Mouse (Mus musculus) hindbrain, embryonic 15.5 days (tissue): ENCODE results near the gene Rgmb. TPM values are rescaled to one million over a fixed set of nuclear protein-coding genes. Genes with fewer than 3 reads are reported as not detected.

Source experiments
- ATAC-seq: fragments of 200-750 bp; cut with Nextera tagmentation; 2 replicates; pipeline ENCODE4 v1.8.0; 2017; ENCODE audit warnings: low read depth, moderate number of reproducible peaks, moderate TSS enrichment; ENCODE audit not compliant: low FRiP score
- H3K27ac ChIP-seq: fragments of 300-500 bp; sonication (generic); replicated peaks from 2 replicates; pipeline ENCODE4 v1.5.1; 2015; ENCODE audit warnings: mild to moderate bottlenecking, inconsistent platforms
- H3K27me3 ChIP-seq: fragments of 300-500 bp; sonication (generic); 2 replicates; pipeline ENCODE4 v1.6.1; 2015; ENCODE audit warnings: control low read depth, inconsistent platforms
- H3K36me3 ChIP-seq: fragments of 300-500 bp; sonication (generic); 2 replicates; pipeline ENCODE4 v1.6.1; 2015; ENCODE audit warnings: control low read depth, inconsistent platforms
- H3K4me1 ChIP-seq: fragments of 300-500 bp; sonication (generic); replicated peaks from 2 replicates; pipeline ENCODE4 v1.6.1; 2015; ENCODE audit warnings: control low read depth, inconsistent platforms
- H3K4me2 ChIP-seq: fragments of 300-500 bp; sonication (generic); 2 replicates; pipeline ENCODE4 v1.6.1; 2015; ENCODE audit warnings: moderate library complexity, mild to moderate bottlenecking, inconsistent platforms
- H3K4me3 ChIP-seq: fragments of 300-500 bp; sonication (generic); 2 replicates; pipeline ENCODE4 v1.5.1; 2015; ENCODE audit warnings: mild to moderate bottlenecking, inconsistent platforms
- H3K9ac ChIP-seq: fragments of 300-500 bp; sonication (generic); 2 replicates; pipeline ENCODE4 v1.6.1; 2015; ENCODE audit warnings: inconsistent platforms
- H3K9me3 ChIP-seq: fragments of 300-500 bp; sonication (generic); 2 replicates; pipeline ENCODE4 v1.6.1; 2016; ENCODE audit warnings: control low read depth, inconsistent platforms
- WGBS: fragments of 180-500 bp; shearing (Covaris S2); methylation state at CpG from one replicate; pipeline ENCODE4 v1.1.7; 2015; 5-methylcytosine and 5-hydroxymethylcytosine counted together
- polyA plus RNA-seq: library from polyadenylated mRNA; unstranded; fragments of >200 nt; fragmentation: Nextera tagmentation; extraction: Ambion mirVana; gene quantifications from 2 replicates; pipeline ENCODE4 v1.2.1, GENCODE M21; 2015

The Rgmb gene
- polyA plus RNA-seq, 1 experiment from 2014 or later, result 79.3 TPM

DNA sequence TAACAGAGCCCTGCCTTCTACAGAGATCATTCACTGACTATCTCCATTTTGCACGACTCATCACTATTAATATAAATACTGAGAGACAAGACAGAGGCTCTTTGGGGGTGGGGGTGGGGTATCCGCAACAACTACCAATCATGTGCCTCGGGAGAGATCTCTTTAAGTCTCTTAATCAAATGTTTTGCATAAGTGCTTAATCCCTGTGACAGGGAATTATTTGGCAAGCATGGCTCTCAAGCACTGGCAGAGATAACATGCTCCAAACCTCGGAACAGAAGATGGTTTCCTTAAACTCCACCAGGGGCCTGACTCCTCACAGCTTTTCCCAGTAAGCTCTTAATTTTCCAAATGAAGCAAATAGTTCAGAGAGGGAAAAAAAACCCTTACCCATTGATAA lies 22.8 kb downstream of the Rgmb start:
- WGBS, result 38% methylated on average over 4 of the region's 4 CpGs
- Histone ChIP-seq H3K4me2 (no peak overlapping the region), H3K4me3 (no peak overlapping the region), H3K36me3 (peaks cover 16% of the 10 kb centered on the region), H3K27ac (no peak overlapping the region), H3K9me3 (no peaks in the 10 kb centered on the region), H3K27me3 (no peaks in the 10 kb centered on the region), H3K9ac (no peak overlapping the region), H3K4me1 (peaks cover 48% of the 10 kb centered on the region)
- no peak for ATAC-seq

DNA sequence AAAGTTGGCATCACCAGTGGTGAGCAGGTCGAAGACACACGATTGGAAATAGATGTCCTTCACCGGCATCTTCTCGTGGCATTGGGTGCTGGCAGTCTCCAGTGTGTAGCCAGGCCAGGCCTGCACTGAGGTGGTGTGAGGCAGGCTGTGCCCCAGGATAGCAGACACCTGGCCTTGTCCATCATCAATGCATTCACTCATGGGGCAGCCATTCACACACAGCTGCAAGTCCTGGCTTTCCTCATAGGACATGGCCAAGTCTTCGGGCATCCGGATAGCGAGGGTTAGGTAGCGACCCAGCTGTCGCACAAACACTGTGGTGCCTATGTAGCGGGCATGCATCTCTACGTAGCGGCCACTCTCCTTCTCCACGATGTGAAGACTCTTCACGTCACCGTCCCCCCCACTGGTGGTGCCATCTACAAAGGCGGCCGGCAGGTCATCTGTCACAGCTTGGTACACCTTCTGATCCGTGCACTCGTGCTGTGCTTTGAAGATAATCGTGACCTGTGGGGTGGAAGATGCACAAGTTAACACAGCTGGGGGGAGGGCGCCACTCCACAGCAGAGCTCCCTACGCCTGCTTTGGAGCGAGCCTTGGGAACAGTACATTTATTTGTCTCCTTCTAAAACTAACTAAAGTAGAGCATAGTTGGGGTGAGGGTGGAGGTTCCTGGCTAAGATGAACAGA lies 23.4 kb downstream of the Rgmb start:
- Histone ChIP-seq H3K9ac (no peak overlapping the region), H3K9me3 (no peaks in the 10 kb centered on the region), H3K4me1 (peaks cover 42% of the 10 kb centered on the region), H3K4me2 (no peak overlapping the region), H3K36me3 (peaks cover 16% of the 10 kb centered on the region), H3K27ac (no peak overlapping the region), H3K4me3 (no peak overlapping the region), H3K27me3 (no peaks in the 10 kb centered on the region)
- ATAC-seq, result peak; percentile 35; the same call in 1 of the 2 replicates
- 84% methylated on average over 23 of the region's 23 CpGs for WGBS

DNA sequence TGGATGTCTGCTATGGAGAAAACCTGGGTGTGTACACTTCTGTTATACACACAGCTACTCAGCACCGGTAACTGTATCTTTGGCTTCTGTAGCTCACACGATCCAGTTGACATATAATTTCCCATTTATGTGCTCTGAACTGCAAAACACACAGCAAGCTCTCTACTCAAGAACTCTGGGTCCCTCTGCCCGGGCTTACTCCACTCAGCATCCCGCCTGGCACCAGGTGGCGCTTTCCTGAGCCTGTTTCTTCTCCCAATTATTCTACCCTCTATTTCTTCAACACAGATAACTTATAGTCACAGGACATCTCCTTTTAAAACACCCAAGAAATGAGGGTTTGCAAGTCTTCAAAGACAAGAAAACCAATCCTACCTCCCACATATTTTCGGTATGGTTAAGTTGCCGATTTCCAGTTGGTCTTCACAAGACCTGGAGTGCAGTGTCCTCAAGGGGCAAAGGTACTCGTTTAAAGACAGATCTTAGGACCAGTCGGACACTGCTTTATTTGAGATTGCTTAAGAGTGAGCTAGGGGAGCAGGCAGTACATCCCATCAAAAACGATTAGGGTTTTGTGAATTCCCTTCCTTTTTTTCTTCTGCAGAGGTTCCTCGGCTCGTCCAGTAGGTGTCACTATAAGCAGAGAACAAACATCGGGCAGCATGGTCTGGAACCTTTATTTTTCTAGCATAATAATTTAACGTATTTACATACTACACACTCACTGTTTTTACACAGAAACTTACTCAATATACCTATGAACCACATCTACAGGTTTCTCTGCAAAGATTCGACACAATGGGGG lies 26.6 kb downstream of the Rgmb start:
- Histone ChIP-seq H3K27me3 (no peaks in the 10 kb centered on the region), H3K27ac (no peak overlapping the region), H3K36me3 (peaks cover 16% of the 10 kb centered on the region), H3K4me1 (peaks cover 17% of the 10 kb centered on the region), H3K9ac (no peak overlapping the region), H3K4me3 (no peak overlapping the region), H3K4me2 (no peak overlapping the region), H3K9me3 (no peaks in the 10 kb centered on the region)
- 0 out of 2 replicates have a peak, but pooled peaks have one; percentile 38 for ATAC-seq
- WGBS, result 51% methylated on average over 15 of the region's 15 CpGs

DNA sequence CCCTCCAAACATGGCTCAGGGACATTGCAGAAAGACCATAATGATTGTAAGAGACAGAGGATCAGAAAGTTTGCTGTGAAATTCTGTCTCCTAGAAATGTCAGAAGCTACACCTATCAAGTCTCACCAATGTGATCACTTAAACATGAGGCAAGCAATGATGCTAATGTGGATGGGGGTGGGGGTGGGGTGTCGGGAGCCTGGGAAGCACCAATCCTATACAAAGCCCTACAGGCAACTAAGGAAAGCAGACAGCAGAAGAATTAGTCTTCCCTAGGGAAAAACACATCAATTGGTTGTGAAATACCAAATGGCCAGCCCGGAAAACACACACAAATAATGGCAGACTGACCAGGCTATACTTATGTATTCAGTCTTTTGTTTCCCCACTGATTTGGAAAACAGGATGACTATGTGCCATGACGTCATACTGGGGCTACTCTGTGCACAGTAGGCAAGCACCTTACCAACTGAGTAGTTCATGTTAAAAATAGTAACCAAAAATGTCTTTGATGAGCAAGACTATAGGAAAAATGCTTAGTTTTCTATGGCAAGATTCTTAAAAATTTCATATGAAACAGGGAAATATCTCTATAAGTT lies 31.5 kb downstream of the Rgmb start:
- Histone ChIP-seq H3K4me2 (no peak overlapping the region), H3K4me1 (no peaks in the 10 kb centered on the region), H3K27ac (no peak overlapping the region), H3K9ac (no peak overlapping the region), H3K36me3 (no peaks in the 10 kb centered on the region), H3K4me3 (no peak overlapping the region), H3K27me3 (no peaks in the 10 kb centered on the region), H3K9me3 (no peaks in the 10 kb centered on the region)
- no peak for ATAC-seq
- WGBS, result 37% methylated on average over 3 of the region's 3 CpGs

DNA sequence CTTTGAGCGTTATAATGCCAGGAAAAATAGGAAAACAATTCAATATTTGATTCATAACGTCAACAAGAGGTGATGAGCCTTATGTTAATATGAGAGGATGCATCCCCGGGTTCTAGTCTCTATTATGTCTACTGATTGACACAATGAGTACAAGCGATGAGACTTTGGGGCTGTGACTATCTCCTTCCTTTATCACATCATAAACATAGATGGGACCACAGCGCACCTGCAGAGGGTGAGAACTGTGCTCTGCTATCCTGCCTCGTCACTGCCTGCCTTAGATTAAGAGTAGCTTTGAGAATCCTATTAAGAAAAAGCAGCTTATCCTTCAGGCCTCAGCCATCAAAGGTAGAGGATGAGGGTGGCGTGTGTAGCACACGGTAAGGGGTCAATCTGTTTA lies 40.1 kb downstream of the Rgmb start:
- Histone ChIP-seq H3K27ac (no peak overlapping the region), H3K9ac (no peak overlapping the region), H3K4me1 (no peaks in the 10 kb centered on the region), H3K27me3 (no peaks in the 10 kb centered on the region), H3K9me3 (no peaks in the 10 kb centered on the region), H3K36me3 (no peaks in the 10 kb centered on the region), H3K4me2 (no peak overlapping the region), H3K4me3 (no peak overlapping the region)
- ATAC-seq, result no peak
- WGBS, result 89% methylated on average over 8 of the region's 8 CpGs

DNA sequence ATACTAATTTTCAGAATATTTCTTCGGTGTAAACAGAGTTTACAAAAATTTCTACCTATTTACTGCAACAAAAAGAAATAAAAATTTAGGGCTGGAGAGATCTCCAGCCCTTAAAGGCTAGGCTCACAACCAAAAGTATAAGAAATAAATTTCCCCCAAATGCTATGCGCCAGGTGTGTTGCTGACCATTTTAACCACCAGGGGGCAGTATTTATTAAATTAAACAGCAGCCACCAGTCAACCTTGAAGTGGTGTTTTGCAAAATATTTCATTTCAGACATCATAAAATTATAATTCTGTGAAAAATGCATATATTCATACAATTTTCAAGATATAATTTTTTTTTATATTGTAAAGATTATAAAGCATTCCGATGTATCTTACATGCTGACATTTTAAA lies 43.8 kb downstream of the Rgmb start:
- H3K27ac ChIP-seq, result no peak overlapping the region
- no peak overlapping the region for H3K4me2 ChIP-seq
- no peak overlapping the region for H3K9ac ChIP-seq
- H3K4me1 ChIP-seq, result no peaks in the 10 kb centered on the region
- H3K36me3 ChIP-seq, result no peaks in the 10 kb centered on the region
- no peak for ATAC-seq
- H3K9me3 ChIP-seq, result no peaks in the 10 kb centered on the region
- no peaks in the 10 kb centered on the region for H3K27me3 ChIP-seq
- WGBS, result 34% methylated on average over 3 of the region's 3 CpGs
- no peak overlapping the region for H3K4me3 ChIP-seq

DNA sequence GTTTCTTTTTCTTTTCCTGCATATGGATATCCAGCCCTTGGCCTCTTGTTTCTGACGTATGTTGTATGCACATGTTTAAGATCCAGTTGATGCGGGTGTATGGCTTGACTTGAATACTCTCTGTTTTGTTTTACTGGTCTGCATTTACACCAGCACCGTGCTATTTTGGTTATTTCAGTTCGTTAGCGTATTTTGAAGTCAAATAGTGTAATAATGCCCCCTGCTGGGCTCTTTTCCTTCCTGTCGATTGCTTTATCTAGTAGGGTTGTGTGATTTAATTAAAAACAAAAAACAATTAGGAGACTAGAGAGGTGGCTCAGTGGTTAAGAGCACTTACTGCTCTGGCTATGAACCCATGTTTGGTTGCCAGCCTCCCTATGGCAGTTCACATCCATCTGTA lies 52.9 kb downstream of the Rgmb start:
- H3K36me3 ChIP-seq, result no peaks in the 10 kb centered on the region
- no peak for ATAC-seq
- WGBS, result 81% methylated on average over 6 of the region's 6 CpGs

DNA sequence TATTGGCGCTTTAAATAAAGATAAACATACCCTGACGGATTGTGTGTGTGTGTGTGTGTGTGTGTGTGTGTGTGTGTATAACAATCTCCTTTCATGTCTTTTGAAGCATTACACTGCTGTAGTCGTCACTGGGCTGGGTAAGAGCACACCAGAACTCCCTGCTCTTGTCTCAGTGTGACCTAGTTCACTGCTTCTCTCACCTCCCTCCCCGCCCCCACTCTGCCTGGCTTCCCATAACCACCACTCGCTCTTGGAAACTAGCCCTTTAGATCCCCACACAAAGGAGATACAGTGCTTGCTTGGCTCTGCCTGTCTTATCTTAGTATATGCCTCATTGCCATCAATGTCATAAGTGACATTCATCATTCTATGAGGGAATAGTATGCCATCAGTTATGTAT lies 54.5 kb downstream of the Rgmb start:
- no peak overlapping the region for H3K9ac ChIP-seq
- WGBS, result 78% methylated on average over 5 of the region's 5 CpGs
- ATAC-seq, result no peak

More for the DNA sequence above, 52.9 kb downstream of the Rgmb start:
- no peak overlapping the region for H3K4me2 ChIP-seq
- H3K9me3 ChIP-seq, result no peaks in the 10 kb centered on the region
- no peak overlapping the region for H3K4me3 ChIP-seq
- no peak overlapping the region for H3K27ac ChIP-seq
- no peaks in the 10 kb centered on the region for H3K27me3 ChIP-seq
- H3K9ac ChIP-seq, result no peak overlapping the region
- H3K4me1 ChIP-seq, result no peaks in the 10 kb centered on the region

DNA sequence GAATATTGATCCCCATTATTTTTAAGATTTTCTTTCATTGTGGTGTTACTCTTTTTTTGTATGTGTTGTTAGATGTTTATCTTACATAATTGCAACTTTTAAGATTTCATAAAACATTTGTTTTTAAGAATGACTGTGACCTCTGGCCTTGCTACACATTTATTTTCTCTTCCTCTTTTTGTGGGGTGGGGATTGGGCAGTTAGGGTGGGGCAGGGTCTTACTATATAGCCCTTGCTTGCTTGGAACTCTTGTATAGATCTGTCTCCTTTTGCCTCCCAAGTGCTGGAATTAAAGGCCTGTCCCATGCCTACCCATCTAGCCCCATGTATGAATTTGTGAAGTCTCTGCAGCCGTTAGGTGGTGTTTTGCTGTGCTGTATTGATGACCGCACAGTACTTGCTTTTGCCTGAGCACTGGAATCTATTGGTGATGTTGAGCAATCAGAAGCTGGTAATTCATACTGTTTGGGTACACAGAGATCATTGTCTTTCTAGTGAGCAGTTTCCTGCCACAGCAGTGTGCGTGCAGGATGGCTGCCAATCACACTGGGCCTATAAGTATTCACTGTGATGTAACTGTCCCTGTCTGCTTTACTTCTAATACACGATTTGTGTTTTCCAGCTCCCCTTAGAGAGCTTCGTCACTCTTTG lies 56.1 kb downstream of the Rgmb start:
- H3K9ac ChIP-seq, result no peak overlapping the region
- no peak overlapping the region for H3K27ac ChIP-seq
- WGBS, result 79% methylated on average over 5 of the region's 5 CpGs
- no peak for ATAC-seq
- no peaks in the 10 kb centered on the region for H3K27me3 ChIP-seq
- H3K9me3 ChIP-seq, result no peaks in the 10 kb centered on the region
- no peaks in the 10 kb centered on the region for H3K4me1 ChIP-seq
- peaks cover 12% of the 10 kb centered on the region for H3K36me3 ChIP-seq
- H3K4me2 ChIP-seq, result no peak overlapping the region
- H3K4me3 ChIP-seq, result no peak overlapping the region

More for the DNA sequence above, 54.5 kb downstream of the Rgmb start:
- no peak overlapping the region for H3K4me3 ChIP-seq
- H3K9me3 ChIP-seq, result no peaks in the 10 kb centered on the region
- no peaks in the 10 kb centered on the region for H3K27me3 ChIP-seq
- no peak overlapping the region for H3K4me2 ChIP-seq
- H3K4me1 ChIP-seq, result no peaks in the 10 kb centered on the region
- no peak overlapping the region for H3K27ac ChIP-seq
- H3K36me3 ChIP-seq, result no peaks in the 10 kb centered on the region

DNA sequence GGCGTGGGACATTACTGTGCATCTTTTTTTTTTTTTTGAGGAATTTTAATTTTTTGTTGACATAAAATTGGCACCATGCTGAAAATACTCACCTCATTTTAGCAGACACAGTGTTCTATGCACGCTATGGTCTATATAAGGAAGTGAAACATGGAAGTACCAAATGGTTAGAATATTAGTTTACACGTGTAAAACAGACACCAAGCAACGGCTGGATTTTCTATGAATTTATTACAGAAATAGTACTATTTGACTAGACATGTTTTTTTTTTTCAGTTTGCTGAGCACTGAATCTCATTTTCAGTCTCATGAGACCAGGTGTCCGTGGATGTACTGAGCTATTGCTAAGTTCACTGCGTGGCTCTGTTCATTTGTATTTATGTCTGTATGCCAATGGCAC lies 56.9 kb downstream of the Rgmb start:
- Histone ChIP-seq H3K4me2 (no peak overlapping the region), H3K4me1 (no peaks in the 10 kb centered on the region), H3K9ac (no peak overlapping the region), H3K4me3 (no peak overlapping the region), H3K9me3 (no peaks in the 10 kb centered on the region), H3K36me3 (peaks cover 19% of the 10 kb centered on the region), H3K27me3 (no peaks in the 10 kb centered on the region), H3K27ac (no peak overlapping the region)
- no peak for ATAC-seq
- WGBS, result 77% methylated on average over 6 of the region's 6 CpGs

DNA sequence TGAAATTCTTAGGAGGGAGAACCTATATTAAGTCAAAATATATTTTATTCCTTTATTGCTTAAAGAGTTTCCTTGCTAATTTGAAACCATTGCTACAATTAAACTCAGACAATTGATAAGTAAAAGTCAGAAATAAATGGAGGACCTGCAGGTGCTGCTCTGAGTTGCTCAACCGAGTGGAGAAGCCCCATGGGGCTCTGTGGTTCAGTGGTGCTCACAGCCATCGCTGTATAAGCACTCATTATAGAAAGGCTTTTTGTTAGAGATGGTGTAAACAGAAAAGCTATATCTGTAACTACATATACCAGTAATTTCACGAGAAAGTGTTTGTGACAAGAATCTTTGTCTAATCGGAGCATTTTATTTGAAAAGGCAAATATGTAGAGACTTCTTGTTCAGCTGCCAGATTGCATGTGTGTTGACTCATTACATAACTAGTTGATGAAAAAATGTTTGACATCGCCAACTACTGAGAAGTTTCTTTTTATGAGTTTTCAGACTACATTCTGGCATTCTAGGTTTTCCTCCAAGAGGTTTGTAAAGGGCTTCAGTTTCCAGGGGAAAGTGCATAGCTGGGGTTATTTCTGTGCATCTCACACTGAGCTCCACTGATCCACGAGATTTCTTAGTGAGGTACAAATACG lies 61.6 kb downstream of the Rgmb start:
- Histone ChIP-seq H3K4me1 (no peaks in the 10 kb centered on the region), H3K27me3 (no peaks in the 10 kb centered on the region), H3K9me3 (no peaks in the 10 kb centered on the region), H3K4me3 (no peak overlapping the region), H3K27ac (no peak overlapping the region), H3K4me2 (no peak overlapping the region), H3K36me3 (peaks cover 56% of the 10 kb centered on the region), H3K9ac (no peak overlapping the region)
- no peak for ATAC-seq
- WGBS, result 84% methylated on average over 7 of the region's 7 CpGs
